Mouse (Mus musculus): ENCODE measurements around the gene Rcn3.

Gene Rcn3

GRCm38 (mm10) chr7:45048923-45049657, 42.9 kb downstream of the Rcn3 start:
- DNase-seq (ENCODE audit: low spot score) = no peak

GRCm38 (mm10) chr7:45048001-45048890, 43.8 kb downstream of the Rcn3 start:
- no peak for DNase-seq (ENCODE audit: low spot score)

- DNase-seq (ENCODE audit: low spot score) = no peak
Observed at GRCm38 (mm10) chr7:45047491-45047890, 44.5 kb downstream of the Rcn3 start.

GRCm38 (mm10) chr7:45046853-45047350, 45.1 kb downstream of the Rcn3 start:
- DNase-seq (ENCODE audit: low spot score) = no peak

- DNase-seq (ENCODE audit: low spot score) = no peak
Observed at GRCm38 (mm10) chr7:45045741-45046140, 46.3 kb downstream of the Rcn3 start.

- no peak for DNase-seq (ENCODE audit: low spot score)
Observed at GRCm38 (mm10) chr7:45043307-45043706, 48.7 kb downstream of the Rcn3 start.

- no peak for DNase-seq (ENCODE audit: low spot score)
Observed at GRCm38 (mm10) chr7:45040851-45041250, 51.2 kb downstream of the Rcn3 start.

- DNase-seq (ENCODE audit: low spot score) = no peak
Observed at GRCm38 (mm10) chr7:45038411-45038810, 53.6 kb downstream of the Rcn3 start.

- DNase-seq (ENCODE audit: low spot score) = peak; percentile 64
Observed at GRCm38 (mm10) chr7:45037720-45038361, 54.2 kb downstream of the Rcn3 start.

GRCm38 (mm10) chr7:45036702-45037101, 55.3 kb downstream of the Rcn3 start:
- DNase-seq (ENCODE audit: low spot score) = no peak

- no peak for DNase-seq (ENCODE audit: low spot score)
Observed at GRCm38 (mm10) chr7:45035631-45036030, 56.4 kb downstream of the Rcn3 start.

- DNase-seq (ENCODE audit: low spot score) = no peak
Observed at GRCm38 (mm10) chr7:45033722-45034359, 58.2 kb downstream of the Rcn3 start.

Data from c-Kit-positive CD71-positive TER-119-positive erythroid progenitor cells, embryonic 14.5 days (primary cell).